Mouse (Mus musculus) adrenal gland, postnatal 14 days (tissue): ENCODE results near the gene Ptk6. TPM values are rescaled to one million over a fixed set of nuclear protein-coding genes. Genes with fewer than 3 reads are reported as not detected.

Experiments used
- DNase-seq: peaks from one replicate; pipeline ENCODE4 v3.0.0; 2021; ENCODE audit warnings: mixed read lengths
- total RNA-seq: library from RNA; stranded (reverse); gene quantifications from 2 replicates; pipeline ENCODE4 v1.2.3, GENCODE M21; 2021

The Ptk6 gene
- total RNA-seq, 1 experiment from 2014 or later: 0.11 TPM

- DNase-seq: no peak
Observed at GRCm38 (mm10) chr2:181159091-181159514, 43.5 kb downstream of the Ptk6 start.

DNA sequence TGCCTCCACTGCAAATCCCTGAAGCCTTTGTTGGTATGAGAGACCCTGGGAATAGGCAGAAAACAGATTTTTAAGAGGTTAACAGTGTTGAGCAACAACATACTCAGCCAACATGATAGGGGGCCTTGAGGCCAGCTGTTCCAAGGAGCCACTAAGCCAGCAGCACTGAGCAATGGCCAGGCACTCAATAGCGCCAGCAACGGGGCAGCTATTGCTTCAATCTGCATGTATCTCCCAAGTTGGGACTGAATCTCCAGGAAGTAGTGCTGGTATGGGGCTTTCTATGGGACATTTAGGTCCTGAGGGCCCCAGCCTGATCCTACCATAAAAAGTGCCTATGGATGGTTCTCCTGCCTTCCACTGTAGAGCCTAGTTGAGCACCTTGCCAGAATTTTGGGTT is 44.1 kb downstream of the Ptk6 start:
- DNase-seq: peak; percentile 28

DNA sequence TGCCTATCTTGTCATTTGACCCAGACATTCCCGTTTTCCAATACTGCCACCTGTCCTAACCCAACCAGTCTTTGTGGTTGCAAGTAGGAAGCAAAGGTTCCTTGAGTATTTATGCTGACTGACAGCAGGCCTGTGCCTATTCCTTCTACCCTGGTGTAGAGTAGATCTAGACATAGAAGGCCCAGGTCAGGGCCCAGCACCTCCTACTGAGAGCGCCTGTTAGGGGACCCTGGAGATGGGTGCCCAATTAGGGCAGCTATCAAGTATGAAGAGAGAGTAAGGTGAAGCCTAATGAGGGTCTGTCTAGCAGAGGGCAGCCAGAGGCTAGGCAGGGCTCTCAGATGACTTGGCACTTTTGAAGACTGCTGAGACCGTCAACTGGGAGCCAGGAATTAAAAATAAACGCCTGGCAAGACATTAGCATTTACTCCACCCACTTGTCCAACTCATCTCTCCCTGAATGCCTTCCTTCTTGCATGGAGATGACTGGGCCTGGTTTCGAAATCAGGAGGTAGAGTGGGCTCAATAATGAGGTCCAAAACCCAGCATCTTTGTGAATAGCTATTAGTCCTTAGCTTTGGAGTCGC is 44.8 kb downstream of the Ptk6 start:
- DNase-seq: no peak

- DNase-seq: no peak
Observed at GRCm38 (mm10) chr2:181157180-181157579, 45.4 kb downstream of the Ptk6 start.

- peak; percentile 39 for DNase-seq
Observed at GRCm38 (mm10) chr2:181156248-181157121, 46.1 kb downstream of the Ptk6 start, which contains the start of gene Eef1a2. Gene Eef1a2 (minus strand): TSS chr2:181157014.

DNA sequence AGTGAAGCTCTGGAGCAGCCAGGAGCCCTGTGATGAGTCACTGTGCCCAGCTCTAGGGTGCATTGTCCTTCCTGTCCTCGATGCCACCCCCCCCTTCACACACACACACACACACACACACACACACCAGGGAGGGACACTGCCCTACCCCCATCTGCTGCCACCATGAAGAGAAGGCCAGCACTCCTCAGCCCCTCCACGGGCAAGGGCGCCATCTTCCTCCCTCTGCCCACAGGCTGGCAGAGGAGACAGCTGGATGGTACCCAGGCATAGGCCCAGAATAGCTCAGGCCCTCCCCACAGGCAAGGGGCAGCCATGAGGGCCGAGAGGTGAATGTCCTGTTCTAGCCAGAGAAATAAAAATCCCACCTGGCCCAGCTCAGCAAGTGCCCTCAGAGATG is 46.8 kb downstream of the Ptk6 start:
- peak; percentile 53 for DNase-seq

DNA sequence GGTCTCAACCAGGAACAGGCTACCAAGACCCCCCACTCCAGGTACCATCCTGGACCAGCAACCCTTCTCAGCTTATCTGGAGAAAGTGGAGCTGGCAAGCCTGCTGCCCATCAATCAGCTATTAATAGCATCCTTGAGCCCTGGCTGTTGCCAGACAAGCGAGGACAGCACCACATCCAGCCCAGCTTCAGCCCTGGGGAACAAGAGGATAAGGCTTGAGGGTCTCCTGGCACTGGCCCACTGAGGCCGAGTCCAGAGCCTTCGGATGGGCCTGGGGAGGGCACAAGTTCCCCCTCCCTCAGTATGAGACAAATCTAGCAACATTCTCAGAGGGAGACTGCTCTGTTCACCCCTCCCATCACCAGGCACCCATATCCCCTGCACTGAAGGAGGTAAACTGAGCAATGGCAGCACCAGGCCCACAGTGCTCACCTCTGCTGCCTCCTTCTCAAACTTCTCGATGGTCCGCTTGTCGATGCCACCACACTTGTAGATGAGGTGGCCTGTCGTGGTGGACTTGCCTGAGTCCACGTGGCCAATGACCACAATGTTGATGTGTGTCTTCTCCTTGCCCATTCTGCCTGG is 47.7 kb downstream of the Ptk6 start:
- peak; percentile 40 for DNase-seq

DNA sequence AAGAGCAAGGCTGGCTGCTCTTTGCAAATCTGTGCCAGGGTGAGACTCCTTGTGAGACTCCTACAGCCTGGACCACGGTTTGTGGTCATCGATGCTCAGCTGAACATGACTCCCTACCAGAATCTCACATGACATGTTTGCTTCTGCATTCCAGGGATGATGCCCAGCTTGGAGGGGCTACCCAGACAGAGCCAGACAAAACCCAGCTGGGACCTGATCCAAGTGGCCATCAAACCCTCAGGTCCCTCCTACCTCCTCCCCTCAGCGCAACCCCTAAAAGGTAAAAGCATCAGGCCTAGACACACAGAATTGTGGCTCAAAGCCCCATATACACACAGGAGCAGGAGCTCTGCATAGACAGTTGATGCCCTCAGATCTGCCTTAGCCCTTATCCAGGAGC is 48.2 kb downstream of the Ptk6 start:
- DNase-seq: no peak

GRCm38 (mm10) chr2:181153837-181154236 is 48.8 kb downstream of the Ptk6 start:
- DNase-seq: peak; percentile 53

DNA sequence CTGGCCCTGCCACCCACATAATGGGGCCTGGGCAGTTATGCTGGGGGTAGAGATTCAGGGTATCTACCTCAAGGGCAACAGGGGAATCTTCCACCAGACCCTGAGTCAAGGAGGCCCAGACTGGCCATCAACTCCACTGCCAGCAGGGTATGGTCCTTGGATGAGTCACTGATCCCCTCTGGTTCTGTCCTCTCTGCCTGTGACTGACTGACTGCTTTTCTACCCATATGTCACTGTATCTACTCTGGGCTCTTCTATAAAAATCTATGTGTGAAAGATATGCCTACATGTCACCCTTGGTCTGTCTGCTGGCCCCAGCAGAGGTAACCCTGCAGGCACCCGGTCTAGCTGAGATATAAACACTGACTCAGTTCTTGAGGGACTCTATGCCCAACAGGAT is 49.5 kb downstream of the Ptk6 start:
- DNase-seq: no peak

DNA sequence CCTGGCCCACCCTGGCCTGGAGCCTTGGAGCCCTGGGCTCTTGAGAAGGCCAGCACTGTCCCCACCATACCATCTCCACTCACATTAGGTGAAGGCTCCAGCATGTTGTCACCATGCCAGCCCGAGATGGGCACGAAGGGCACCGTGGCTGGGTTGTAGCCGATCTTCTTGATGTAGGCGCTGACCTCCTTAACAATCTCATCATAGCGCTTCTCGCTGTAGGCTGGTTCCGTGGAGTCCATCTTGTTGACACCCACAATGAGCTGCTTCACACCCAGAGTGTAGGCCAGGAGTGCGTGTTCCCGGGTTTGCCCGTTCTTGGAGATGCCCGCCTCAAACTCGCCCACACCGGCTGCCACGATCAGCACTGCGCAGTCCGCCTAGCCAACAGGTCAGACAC is 49.9 kb downstream of the Ptk6 start:
- no peak for DNase-seq

DNA sequence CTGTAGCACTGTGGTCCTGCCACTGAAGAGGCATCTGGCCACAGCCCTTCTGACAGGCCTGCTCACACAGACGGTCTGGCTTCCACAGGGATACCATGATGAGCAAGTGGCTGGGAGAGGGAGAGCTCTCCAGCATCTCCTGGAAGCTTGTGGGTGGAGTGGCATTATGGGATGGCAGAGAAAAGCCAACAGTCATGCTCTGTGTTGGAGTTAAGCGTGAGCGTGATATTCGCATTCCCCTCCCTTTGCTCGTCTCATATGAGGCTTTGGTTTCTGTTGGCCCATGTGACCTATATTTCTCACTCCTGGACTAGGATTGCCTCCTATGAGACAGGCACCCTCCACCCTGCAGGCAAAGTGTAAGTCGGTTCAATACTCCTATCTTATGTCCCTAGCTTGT is 52.3 kb downstream of the Ptk6 start:
- DNase-seq: no peak

DNA sequence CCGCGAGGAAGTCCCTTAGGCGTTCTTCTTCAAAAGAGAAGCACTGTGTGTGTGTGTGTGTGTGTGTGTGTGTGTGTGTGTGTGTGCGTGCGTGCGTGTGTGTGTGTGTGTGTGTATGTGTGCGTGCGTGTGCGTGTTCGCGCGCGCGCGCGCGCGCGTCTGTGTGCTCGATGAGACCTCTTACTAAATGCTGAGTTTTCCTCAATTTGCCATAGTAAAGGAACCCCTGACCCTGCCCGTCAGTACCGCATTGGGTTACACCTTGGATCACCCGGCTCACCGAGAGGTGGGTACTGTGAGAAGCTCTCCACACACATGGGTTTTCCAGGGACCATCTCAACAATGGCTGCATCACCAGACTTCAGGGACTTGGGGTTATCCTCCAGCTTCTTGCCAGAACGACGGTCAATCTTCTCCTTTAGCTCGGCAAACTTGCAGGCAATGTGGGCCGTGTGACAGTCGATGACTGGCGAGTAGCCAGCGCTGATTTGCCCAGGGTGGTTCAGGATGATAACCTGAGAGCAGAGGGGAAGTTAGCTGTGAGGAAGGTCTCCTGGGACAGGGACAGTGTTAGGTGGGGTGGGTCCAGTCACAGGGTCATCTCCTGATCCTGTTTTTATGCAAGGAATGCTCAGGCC is 54.2 kb downstream of the Ptk6 start:
- DNase-seq: no peak

- DNase-seq: peak; percentile 25
Observed at GRCm38 (mm10) chr2:181147546-181148317, 54.9 kb downstream of the Ptk6 start.

GRCm38 (mm10) chr2:181146976-181147545 is 55.5 kb downstream of the Ptk6 start:
- DNase-seq: no peak

- DNase-seq: no peak
Observed at GRCm38 (mm10) chr2:181144675-181145074, 57.9 kb downstream of the Ptk6 start.

Other genes starting within 250 kb of the Ptk6 start
- 5.2 and 6.6 TPM in 2 replicates for gene Nkain4, start 248.1 kb downstream of the Ptk6 start, total RNA-seq
- 47.9 and 54.8 TPM in 2 replicates for gene Arfgap1, start 235.6 kb downstream of the Ptk6 start, total RNA-seq
- 3.5 and 3.7 TPM in 2 replicates for gene Col20a1, start 216.3 kb downstream of the Ptk6 start, total RNA-seq
- 5.6 and 9.6 TPM in 2 replicates for gene Chrna4, start 159.2 kb downstream of the Ptk6 start, total RNA-seq
- 6.0 and 6.8 TPM in 2 replicates for gene Kcnq2, start 67.5 kb downstream of the Ptk6 start, total RNA-seq
- gene Eef1a2, start 45.8 kb downstream of the Ptk6 start, total RNA-seq: 38.4 and 47.9 TPM in 2 replicates
- gene Ppdpf, start 15.5 kb downstream of the Ptk6 start, total RNA-seq: 95.5 and 98.6 TPM in 2 replicates
- gene Srms, start 10.4 kb upstream of the Ptk6 start, total RNA-seq: 0.56 and 0.60 TPM in 2 replicates
- not detected in 2 replicates for gene Fndc11, start 17.2 kb upstream of the Ptk6 start, total RNA-seq
- 19.2 and 23.9 TPM in 2 replicates for gene Helz2, start 39.2 kb upstream of the Ptk6 start, total RNA-seq
- 16.4 and 17.9 TPM in 2 replicates for gene Gmeb2, start 85.2 kb upstream of the Ptk6 start, total RNA-seq
- 10.6 and 19.4 TPM in 2 replicates for gene Stmn3, start 111.7 kb upstream of the Ptk6 start, total RNA-seq
- 37.6 and 38.6 TPM in 2 replicates for gene Rtel1, start 117.0 kb upstream of the Ptk6 start, total RNA-seq
- 35.3 and 37.9 TPM in 2 replicates for gene Zgpat, start 162.1 kb upstream of the Ptk6 start, total RNA-seq
- gene Arfrp1, start 162.6 kb upstream of the Ptk6 start, total RNA-seq: 36.4 and 49.3 TPM in 2 replicates
- gene Lime1, start 177.3 kb upstream of the Ptk6 start, total RNA-seq: 15.5 and 24.2 TPM in 2 replicates